Mouse (Mus musculus) midbrain, embryonic 11.5 days (tissue): ENCODE measurements around the gene Bicd2. TPM values are rescaled to one million over a fixed set of nuclear protein-coding genes. Genes with fewer than 3 reads are reported as not detected.
A peak's percentile ranks its signal among the peaks of the same experiment; 100 is the strongest.
"Not testable (repeated sequence)": the region's sequence is repeated elsewhere in the genome, so short reads cannot be mapped to it uniquely, and the experiment has no call there.

Experiments
- ATAC-seq: fragments of 200-750 bp; cut with Nextera tagmentation; 2 replicates; pipeline ENCODE4 v1.8.0; 2017; ENCODE audit warnings: moderate TSS enrichment, moderate library complexity; ENCODE audit not compliant: low FRiP score
- DNase-seq: peaks from one replicate; pipeline ENCODE4 v3.0.0; 2015; ENCODE audit warnings: low spot score; ENCODE audit errors: missing footprints
- H3K27ac ChIP-seq: fragments of 300-500 bp; sonication (generic); 2 replicates; pipeline ENCODE4 v1.5.1; 2014; ENCODE audit warnings: low read depth, low read length
- H3K27me3 ChIP-seq: fragments of 300-500 bp; sonication (generic); 2 replicates; pipeline ENCODE4 v1.6.1; 2014; ENCODE audit warnings: mild to moderate bottlenecking, low read length, moderate library complexity, mixed read lengths; ENCODE audit not compliant: control insufficient read depth, insufficient read depth
- H3K36me3 ChIP-seq: fragments of 300-500 bp; sonication (generic); 2 replicates; pipeline ENCODE4 v1.6.1; 2014; ENCODE audit warnings: mild to moderate bottlenecking, low read length, moderate library complexity, mixed read lengths; ENCODE audit not compliant: control insufficient read depth, insufficient read depth
- H3K4me1 ChIP-seq: fragments of 300-500 bp; sonication (generic); 2 replicates; pipeline ENCODE4 v1.6.1; 2014; ENCODE audit warnings: low read length; ENCODE audit not compliant: control insufficient read depth, insufficient read depth
- H3K4me2 ChIP-seq: fragments of 300-500 bp; sonication (generic); 2 replicates; pipeline ENCODE4 v1.6.1; 2014; ENCODE audit warnings: mild to moderate bottlenecking, moderate library complexity
- H3K4me3 ChIP-seq: fragments of 300-500 bp; sonication (generic); 2 replicates; pipeline ENCODE4 v1.5.1; 2014; ENCODE audit warnings: low read depth, low read length
- H3K9ac ChIP-seq: fragments of 300-500 bp; sonication (generic); 2 replicates; pipeline ENCODE4 v1.6.1; 2014; ENCODE audit warnings: low read length
- H3K9me3 ChIP-seq: fragments of 300-500 bp; sonication (generic); 2 replicates; pipeline ENCODE4 v1.6.1; 2016; ENCODE audit warnings: low read length; ENCODE audit not compliant: control insufficient read depth
- WGBS: fragments of 180-500 bp; shearing (Covaris S2); extraction: QIAGEN DNeasy Blood & Tissue Kit; methylation state at CpG from one replicate; pipeline ENCODE4 v1.1.7; 2014; 5-methylcytosine and 5-hydroxymethylcytosine counted together
- polyA plus RNA-seq: library from polyadenylated mRNA; unstranded; fragments of >200 nt; fragmentation: Nextera tagmentation; extraction: Ambion mirVana; gene quantifications from 2 replicates; pipeline ENCODE4 v1.2.1, GENCODE M21; 2014

Gene Bicd2
- polyA plus RNA-seq, 1 experiment from 2014 or later: 25.3 TPM

DNA sequence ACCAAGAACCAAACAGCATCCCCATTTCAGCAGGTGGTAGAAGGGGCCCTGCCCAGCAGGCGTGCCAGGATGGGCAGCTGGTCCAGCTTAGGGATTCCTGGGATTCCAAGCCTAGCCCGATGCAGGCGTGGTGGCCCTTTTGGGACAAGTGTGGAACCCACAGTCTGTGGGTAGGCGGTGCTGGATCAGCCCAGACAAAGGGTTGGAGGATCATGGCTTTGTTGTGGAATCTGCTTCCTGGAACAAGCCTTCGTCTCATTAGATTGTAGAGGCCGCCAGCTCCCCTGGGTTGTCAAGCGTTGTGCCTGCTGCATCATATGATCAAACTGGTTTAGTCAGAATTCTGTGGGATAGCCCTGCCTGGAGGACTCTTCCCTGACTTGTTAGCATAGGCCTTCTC lies 21.0 kb downstream of the Bicd2 start:
- H3K4me1 ChIP-seq: peaks cover 5% of the 10 kb centered on the region
- no peak overlapping the region for H3K27ac ChIP-seq
- no peak overlapping the region for H3K9ac ChIP-seq
- ATAC-seq (no peak), DNase-seq (no peak)
- no peak overlapping the region for H3K4me2 ChIP-seq
- WGBS: 70% methylated on average over 7 of the region's 7 CpGs
- H3K9me3 ChIP-seq: no peaks in the 10 kb centered on the region; the same call in 1 of the 2 replicates
- H3K27me3 ChIP-seq: no peaks in the 10 kb centered on the region
- H3K4me3 ChIP-seq: no peak overlapping the region
- no peaks in the 10 kb centered on the region for H3K36me3 ChIP-seq

DNA sequence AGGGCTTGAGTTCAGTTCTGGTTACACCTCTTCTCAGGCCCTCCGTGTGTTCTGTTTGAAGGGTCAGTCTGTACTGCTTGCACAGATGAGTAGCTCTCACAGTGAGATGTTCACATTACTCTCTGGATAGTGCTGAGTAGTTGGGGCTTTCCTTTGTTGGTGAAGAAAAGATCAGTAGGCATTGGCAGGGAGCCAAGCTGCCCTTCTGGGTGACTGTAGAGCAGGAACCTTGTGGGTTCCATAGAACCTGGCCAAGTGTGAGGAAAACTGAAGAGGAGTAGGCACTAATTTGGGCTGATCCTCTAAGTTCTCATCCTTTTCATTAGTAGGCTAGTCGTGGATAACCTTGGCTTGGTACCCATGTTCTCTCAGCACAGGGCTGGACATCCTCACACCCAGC lies 21.4 kb downstream of the Bicd2 start:
- peaks cover 5% of the 10 kb centered on the region for H3K4me1 ChIP-seq
- H3K27ac ChIP-seq: no peak overlapping the region
- no peak overlapping the region for H3K4me2 ChIP-seq
- DNase-seq (no peak), ATAC-seq (no peak)
- H3K9me3 ChIP-seq: no peaks in the 10 kb centered on the region
- no peaks in the 10 kb centered on the region for H3K27me3 ChIP-seq
- H3K36me3 ChIP-seq: no peaks in the 10 kb centered on the region
- H3K4me3 ChIP-seq: no peak overlapping the region
- WGBS: 88% methylated on average over 2 of the region's 2 CpGs
- no peak overlapping the region for H3K9ac ChIP-seq

DNA sequence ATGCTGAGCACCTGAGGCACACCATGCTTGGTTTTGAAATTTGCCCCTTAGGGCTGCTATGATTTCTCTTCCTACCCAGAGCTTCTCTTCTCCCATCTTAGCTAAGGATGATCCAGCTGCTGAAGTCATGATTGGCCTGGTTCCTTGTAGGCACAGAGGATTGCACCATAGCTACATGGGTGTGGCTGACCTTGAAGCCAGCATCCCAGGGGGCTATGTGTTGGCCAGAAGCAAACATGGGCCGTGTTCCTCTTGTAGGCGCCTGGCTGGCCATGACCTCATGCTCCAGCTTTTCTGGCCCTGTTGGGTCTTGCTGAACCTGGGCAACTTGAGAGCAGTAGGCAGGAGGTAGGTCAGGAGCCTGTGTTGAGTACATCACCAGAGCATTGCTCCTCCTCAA lies 23.3 kb downstream of the Bicd2 start:
- Histone ChIP-seq H3K4me3 (no peak overlapping the region), H3K4me2 (no peak overlapping the region), H3K27me3 (no peaks in the 10 kb centered on the region), H3K27ac (no peak overlapping the region), H3K36me3 (no peaks in the 10 kb centered on the region), H3K9me3 (no peaks in the 10 kb centered on the region), H3K4me1 (peaks cover 5% of the 10 kb centered on the region), H3K9ac (no peak overlapping the region)
- DNase-seq (no peak), ATAC-seq (no peak)
- WGBS: 93% methylated on average over 2 of the region's 2 CpGs

DNA sequence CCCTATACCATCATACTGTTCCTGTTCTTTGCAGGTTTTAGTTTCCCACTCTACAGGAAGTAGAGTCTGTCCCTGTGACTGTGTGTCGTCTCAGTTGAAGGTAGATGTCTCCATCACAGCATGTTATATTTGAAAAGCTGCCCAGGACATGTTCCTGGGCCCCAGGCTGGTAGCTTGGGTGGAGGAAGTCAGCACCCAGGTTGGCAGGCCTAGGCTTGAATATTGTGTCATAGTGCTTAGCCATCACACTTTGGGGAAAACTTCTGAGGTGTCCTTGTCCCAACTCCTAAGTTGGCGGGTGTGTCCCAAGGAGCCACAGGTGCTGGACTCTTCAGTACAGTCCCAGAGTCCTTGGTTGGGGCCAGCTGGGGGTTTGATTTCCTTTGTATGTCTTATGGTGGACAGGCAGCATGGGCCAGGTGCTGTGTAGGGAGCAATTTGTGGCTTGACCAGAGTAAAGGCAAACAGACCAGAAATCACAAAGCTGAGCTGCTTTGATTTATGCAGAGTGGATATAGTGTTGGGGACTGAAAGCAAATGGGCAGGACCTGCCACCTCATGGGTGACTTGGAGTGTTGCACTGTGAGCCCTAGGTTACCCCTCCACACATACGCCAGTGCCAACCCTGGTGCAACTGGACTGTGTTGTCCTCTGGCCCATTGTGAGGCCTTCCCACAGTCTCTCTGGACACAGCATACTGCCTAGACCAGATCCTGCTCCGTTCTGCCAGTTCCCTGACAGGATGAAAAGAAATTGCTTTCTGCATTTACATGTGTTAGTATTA lies 26.5 kb downstream of the Bicd2 start:
- Histone ChIP-seq H3K4me2 (no peak overlapping the region), H3K4me1 (peaks cover 5% of the 10 kb centered on the region), H3K4me3 (no peak overlapping the region), H3K27me3 (no peaks in the 10 kb centered on the region), H3K9ac (no peak overlapping the region), H3K9me3 (no peaks in the 10 kb centered on the region), H3K27ac (no peak overlapping the region), H3K36me3 (no peaks in the 10 kb centered on the region)
- WGBS: 90% methylated on average over 4 of the region's 4 CpGs
- ATAC-seq: no peak
- DNase-seq: no peak

DNA sequence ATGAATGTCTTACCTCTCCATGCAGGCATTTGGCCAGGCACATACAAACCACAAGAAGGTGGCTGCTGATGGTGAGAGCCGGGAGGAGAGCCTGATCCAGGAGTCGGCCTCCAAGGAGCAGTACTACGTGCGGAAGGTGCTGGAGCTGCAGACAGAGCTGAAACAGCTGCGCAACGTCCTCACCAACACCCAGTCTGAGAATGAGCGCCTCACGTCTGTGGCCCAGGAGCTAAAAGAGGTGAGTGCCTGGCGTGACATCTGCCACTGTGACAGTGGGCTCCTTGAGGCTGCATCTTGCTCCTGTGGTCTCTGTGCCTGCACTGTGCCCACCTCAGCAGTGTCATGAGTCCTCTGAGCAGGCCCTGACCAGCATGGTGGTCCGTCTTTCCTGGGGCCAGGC lies 28.0 kb downstream of the Bicd2 start:
- Histone ChIP-seq H3K4me3 (no peak overlapping the region), H3K9ac (no peak overlapping the region), H3K9me3 (no peaks in the 10 kb centered on the region), H3K4me2 (no peak overlapping the region), H3K36me3 (no peaks in the 10 kb centered on the region), H3K27ac (no peak overlapping the region), H3K4me1 (peaks cover 5% of the 10 kb centered on the region), H3K27me3 (no peaks in the 10 kb centered on the region)
- DNase-seq (no peak), ATAC-seq (no peak)
- 93% methylated on average over 10 of the region's 10 CpGs for WGBS

DNA sequence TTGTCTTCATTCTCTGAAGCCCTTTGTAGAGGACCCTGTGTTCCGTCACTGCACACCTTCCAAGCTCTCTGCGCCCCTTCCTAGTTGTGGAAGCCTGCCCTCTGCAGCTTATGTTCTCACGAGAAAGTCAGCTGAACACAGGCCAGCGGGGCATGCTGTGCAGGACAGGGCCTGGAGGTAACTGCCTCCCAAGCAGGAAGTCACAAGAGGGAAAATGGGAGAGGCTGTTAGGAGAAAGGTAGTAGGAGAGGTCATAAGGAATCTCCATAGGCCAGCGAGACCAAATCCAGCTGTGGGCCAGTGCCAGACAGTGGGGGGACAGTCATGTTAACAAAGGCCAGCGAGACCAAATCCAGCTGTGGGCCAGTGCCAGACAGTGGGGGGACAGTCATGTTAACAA lies 28.8 kb downstream of the Bicd2 start:
- not testable (repeated sequence) for H3K9me3 ChIP-seq, H3K4me2 ChIP-seq, H3K4me3 ChIP-seq, H3K27me3 ChIP-seq, DNase-seq, H3K4me1 ChIP-seq, ATAC-seq, H3K9ac ChIP-seq, H3K27ac ChIP-seq, H3K36me3 ChIP-seq
- 88% methylated on average over 6 of the region's 6 CpGs for WGBS

DNA sequence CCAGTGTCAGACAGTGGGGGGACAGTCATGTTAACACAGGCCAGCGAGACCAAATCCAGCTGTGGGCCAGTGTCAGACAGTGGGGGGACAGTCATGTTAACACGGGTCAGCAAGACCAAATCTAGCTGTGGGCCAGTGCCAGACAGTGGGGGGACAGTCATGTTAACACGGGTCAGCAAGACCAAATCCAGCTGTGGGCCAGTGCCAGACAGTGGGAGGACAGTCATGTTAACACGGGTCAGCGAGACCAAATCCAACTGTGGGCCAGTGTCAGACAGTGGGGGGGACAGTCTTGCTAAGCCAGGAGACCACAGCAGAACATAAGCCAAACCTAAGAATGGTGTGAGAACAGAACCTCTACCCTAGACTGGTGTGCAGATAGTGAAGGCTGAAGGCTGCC lies 29.5 kb downstream of the Bicd2 start:
- H3K4me1 ChIP-seq, H3K27ac ChIP-seq, DNase-seq, H3K36me3 ChIP-seq, H3K9me3 ChIP-seq, H3K27me3 ChIP-seq, H3K9ac ChIP-seq, ATAC-seq, H3K4me3 ChIP-seq, H3K4me2 ChIP-seq: not testable (repeated sequence)
- 79% methylated on average over 5 of the region's 5 CpGs for WGBS

DNA sequence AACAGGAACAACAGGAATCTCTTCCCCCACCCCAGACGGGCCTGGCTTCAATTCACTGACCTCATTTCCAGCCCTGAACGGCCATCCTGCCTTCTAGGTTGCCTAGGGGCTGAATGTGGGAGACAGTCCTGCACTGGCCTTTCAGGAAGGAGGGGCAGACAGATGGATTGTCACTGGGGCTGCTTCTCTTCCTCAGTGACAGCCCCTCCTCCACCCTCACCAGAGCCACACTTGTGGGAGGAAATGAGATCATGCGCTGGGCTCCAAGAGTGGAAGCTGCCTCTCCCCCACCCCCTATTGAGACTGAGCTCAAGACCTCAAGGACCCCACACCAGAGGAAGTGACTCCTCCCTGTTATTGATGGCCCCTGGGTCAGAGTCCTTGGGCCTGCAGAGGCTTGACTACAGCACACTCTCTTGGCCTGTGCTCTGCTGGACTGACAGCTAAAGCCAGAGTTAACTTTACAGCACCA lies 30.1 kb downstream of the Bicd2 start:
- 55% methylated on average over 3 of the region's 3 CpGs for WGBS
- Histone ChIP-seq H3K27ac (no peak overlapping the region), H3K4me3 (no peak overlapping the region), H3K4me1 (peaks cover 5% of the 10 kb centered on the region), H3K4me2 (no peak overlapping the region), H3K27me3 (no peaks in the 10 kb centered on the region), H3K9me3 (no peaks in the 10 kb centered on the region), H3K9ac (no peak overlapping the region), H3K36me3 (peaks cover 7% of the 10 kb centered on the region; the same call in 1 of the 2 replicates)
- no peak for DNase-seq
- peak; percentile 51; the same call in 1 of the 2 replicates for ATAC-seq

DNA sequence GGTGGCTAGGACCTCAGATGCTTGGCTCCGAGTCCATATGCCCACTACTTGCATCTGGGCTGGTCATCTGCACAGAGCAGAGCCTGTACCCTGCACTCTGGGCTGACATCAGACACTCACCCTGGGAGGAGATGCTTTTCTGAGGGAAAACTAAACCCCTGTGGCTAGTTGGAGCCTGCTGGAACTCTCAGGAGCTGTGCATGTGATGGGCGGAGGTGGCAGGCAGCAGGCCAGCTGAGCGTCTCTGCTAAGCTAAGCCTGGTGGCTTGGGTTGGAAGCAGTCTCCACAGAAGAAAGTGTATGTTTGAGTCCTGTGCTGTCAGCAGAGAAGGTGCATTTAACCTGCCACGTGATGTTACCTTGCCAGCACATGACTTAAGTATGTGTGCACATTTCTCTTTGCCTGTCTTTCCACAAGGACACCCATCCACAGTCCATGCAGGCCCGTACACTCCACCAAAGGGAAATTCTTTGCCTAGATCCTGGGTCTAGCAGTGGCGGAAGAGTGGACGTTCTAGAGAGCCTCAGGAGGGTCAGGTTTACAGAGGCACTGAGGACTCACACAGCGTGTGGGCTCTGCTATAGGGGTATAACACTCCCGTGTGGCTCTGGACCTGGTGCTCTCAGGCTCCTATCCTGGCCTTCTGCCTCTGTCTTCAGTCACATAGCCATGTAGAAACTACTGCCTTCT lies 31.1 kb downstream of the Bicd2 start:
- Histone ChIP-seq H3K9me3 (no peaks in the 10 kb centered on the region), H3K4me3 (no peak overlapping the region), H3K36me3 (peaks cover 10% of the 10 kb centered on the region; the same call in 1 of the 2 replicates), H3K27ac (no peak overlapping the region), H3K4me2 (no peak overlapping the region), H3K27me3 (no peaks in the 10 kb centered on the region), H3K9ac (no peak overlapping the region), H3K4me1 (no peaks in the 10 kb centered on the region)
- DNase-seq (no peak), ATAC-seq (no peak)
- 92% methylated on average over 9 of the region's 9 CpGs for WGBS
